Mouse (Mus musculus) large intestine, adult 2 months (tissue): ENCODE data around the gene Zfp583. TPM values are rescaled to one million over a fixed set of nuclear protein-coding genes. Genes with fewer than 3 reads are reported as not detected.
"Not testable (repeated sequence)": the region's sequence is repeated elsewhere in the genome, so short reads cannot be mapped to it uniquely, and the experiment has no call there.

ENCODE experiments used
- DNase-seq: peaks from one replicate; pipeline ENCODE4 v3.0.0-alpha.2; 2012; ENCODE audit warnings: low read depth, low spot score
- WGBS: fragments of 180-500 bp; shearing (Covaris S2); methylation state at CpG from one replicate; pipeline ENCODE4 v1.1.7; 2018; 5-methylcytosine and 5-hydroxymethylcytosine counted together
- polyA plus RNA-seq: library from polyadenylated mRNA; depleted of rRNA; stranded (reverse); fragments of >200 nt; gene quantifications from 2 replicates; pipeline ENCODE4 v1.2.3, GENCODE M21; 2012; rRNA removed

Gene Zfp583
- 0.09 and 0.12 TPM in 2 replicates for polyA plus RNA-seq

DNA sequence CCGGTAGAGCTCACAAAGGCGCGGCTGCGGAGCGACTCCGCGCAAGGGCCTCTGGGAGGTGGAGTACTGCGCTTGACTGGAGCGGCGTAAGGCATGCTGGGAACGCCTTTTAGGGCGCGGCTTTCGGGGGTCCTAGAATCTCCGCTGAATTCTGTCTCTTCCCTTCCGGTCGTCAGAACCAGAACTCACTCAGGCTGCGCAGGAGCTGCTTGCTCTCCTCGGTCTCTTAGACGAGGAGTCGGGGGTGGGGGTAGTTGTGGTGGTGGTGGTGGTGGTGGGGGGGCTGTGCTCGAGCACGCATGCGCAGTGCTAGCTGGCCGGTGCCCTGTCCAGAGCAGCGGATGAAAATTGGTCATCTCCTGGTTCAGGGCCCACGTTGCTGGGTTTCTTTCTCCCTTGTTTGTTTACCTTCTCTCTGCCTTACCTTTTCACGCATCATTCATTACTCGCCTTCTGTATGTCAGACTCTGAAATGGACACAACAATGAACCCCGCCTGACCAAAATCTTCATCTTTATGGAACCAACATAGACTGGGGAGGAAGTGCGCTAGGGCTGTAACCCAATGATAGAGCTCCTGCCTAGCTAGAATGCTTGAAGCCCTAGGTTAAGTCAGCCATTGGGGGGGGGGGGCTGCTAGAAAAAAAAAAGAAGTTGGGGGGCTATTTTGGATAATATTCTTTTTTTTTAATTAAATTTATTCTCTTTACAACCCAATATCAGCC lies at the start of gene Zfp583:
Gene Zfp583 (minus strand): TSS at position 53 of the 724 bp plus-strand sequence.
- 9% methylated on average over 31 of the region's 31 CpGs for WGBS
- DNase-seq, result no peak

DNA sequence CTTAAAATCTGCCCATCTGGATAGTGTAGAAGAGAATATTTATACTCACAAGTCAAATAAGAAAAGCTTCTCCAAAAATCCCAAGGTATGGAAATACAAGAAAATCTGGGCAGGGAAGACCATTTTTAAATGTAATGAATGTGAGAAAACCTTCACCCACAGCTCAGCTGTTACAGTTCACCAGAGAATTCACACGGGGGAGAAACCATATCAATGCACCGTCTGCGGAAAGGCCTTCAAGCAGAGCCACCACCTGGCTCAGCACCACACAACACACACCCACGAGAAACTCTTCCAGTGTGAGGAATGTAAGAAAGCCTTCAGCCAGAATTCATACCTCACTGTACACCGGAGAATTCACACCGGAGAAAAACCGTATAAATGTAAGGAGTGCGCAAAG lies 47.4 kb upstream of the Zfp583 start:
- DNase-seq, result no peak
- 88% methylated on average over 8 of the region's 8 CpGs for WGBS

DNA sequence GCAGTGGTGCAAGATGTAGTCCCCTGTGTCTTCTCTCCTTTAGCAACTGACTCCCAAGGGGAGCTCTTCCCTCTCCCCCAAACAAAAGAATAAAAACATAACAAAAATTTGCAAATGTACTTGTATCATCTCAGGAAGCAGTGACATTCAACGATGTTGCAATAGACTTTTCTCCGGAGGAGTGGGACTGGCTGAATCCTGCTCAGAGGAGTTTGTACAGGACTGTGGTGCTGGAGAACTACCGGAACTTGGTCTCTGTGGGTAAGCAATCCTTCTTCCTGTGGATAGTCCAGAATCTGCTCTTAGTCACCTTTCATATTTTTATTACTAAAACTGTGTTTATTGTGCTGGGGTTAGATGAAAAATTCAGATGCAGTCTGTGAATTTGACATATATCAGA lies 41.9 kb upstream of the Zfp583 start:
- 86% methylated on average over 3 of the region's 3 CpGs for WGBS
- no peak for DNase-seq

DNA sequence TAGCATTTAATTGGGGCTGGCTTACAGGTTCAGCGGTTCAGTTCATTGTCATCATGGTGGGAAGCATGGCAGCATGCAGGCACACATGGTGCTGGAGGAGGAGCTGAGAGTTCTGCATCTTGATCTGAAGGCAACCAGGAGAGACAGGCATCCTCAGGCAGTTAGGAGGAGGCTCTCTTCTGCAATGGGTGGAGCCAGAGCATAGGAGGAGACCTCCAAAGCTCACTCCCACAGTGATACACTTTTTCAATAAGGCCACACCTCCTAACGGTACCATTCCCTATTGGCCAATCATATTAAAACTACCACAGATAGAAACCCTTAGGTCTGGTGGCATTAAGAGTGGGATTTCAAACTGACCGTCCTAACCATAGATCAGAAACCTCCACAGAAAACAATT lies 38.4 kb upstream of the Zfp583 start:
- WGBS, result 78% methylated on average over 3 of the region's 3 CpGs
- no peak for DNase-seq

DNA sequence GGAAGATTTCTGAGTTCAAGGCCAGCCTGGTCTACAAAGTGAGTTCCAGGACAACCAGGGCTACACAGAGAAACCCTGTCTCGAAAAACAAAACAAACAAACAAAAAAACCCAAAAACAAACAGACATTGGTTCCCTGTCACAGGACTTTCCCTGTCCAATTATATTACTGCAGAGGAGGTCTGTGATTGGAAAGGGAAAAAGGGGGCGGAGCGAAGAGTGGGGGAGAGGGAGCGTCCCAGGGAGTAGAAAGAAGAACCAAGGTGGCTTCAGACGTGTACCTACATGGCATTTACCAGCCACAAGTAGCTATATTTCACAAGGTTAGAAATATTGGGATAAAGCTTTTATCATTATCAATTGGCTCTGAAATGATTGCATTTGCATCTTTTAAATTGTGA lies 37.1 kb upstream of the Zfp583 start:
- not testable (repeated sequence) for DNase-seq
- 88% methylated on average over 5 of the region's 5 CpGs for WGBS

DNA sequence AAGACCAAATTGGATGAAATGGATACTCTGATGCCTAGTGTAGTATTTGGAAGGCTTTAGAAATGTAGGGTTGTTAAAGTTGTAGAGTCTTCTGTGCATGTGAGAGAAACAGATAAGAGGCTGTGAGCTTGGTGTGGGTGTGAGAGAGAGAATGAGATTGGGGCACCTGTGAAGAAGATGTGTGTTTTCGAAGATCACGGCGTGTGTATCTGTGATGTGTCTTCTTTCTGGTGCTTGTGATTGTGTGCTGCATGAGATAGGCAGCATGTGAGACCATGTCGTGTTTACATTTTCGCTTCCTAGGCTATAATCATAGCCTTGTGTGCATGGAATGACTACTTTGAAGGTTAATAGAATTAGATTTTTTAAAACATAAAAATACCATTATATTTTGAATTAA lies 36.1 kb upstream of the Zfp583 start:
- 90% methylated on average over 5 of the region's 5 CpGs for WGBS
- DNase-seq, result no peak

DNA sequence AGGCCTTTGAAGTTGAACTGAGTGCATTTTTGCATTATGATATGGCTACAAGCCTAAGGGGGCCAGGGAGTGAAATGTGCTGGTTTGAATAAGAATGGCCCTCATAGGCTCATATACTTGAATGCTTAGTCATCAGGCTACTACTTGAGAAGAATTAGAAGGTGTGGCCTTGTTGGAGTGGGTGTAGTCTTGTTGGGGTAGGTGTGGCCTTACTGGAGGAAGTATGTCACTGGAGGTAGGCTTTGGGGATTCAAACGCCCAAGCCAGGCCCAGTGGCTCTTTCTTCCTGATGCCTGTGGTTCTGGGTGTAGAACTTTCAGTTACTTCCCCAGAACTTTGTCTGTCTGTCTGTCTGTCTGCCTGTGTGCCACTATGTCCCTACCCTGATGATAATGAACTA lies 33.7 kb upstream of the Zfp583 start:
- WGBS, result 52% methylated on average over 1 of the region's 1 CpGs

DNA sequence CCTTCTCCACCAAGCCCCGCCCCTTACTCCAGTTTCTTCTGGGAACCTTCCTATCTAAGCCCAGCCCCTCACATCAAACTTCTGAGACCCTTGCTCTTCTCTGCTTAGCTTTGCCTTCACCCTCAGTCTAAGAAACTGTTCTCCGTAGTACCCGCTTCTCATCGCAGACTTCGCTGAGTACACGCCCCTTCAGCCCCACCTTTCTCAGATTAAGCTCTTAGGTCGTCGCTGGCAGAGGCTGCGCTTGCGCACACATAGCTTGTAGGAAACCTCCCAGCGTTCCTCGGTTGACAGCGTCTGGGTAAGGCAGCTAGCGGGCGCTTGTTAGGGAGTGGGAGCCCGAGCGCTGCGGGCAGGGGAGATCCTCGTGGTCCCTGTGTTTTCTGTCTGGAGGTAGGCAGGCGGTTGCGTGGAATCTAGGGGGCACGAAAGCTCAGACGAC lies 32.0 kb upstream of the Zfp583 start, which contains the start of gene Zfp78:
Gene Zfp78 (plus strand): TSS at position 234 of the 442 bp plus-strand sequence.
- under 1% methylated on average over 23 of the region's 23 CpGs for WGBS

More for the DNA sequence above, 33.7 kb upstream of the Zfp583 start:
- no peak for DNase-seq

DNA sequence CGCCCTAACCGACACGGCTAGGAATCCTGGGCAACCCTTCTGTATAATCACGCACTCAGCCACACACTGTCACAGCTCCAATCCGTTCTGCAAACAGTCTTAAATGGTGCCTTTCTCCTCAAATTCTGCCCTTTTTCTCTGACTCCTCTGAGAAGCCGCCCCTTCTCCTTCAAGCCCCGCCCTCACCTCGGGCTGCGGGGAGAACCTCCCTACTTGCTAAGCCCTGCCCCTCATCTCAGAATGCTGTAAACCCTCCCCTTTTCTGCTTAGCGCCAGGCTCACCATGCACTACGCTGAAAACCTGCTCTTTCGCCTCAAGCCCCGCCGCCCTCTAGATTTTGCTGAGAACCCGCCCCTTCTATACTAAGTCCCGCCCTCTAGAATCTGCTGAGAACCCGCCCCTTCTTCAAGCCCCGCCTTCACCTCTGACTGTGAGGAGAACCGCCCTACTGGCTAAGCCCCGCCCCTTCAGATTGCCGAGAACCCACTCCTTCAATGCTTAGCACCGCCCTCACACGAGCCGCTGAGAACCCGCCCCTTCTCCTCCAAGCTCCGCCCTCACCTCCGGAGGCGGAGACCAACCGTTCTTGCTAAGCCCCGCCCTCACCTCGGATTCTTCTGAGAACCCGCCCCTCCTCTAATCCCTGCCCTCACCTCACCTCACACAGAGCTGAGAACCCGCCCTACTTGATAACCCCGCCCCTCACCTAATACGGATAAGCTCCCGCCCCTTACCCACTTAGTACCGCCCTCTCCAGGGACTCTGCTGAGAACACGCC lies 31.4 kb upstream of the Zfp583 start:
- DNase-seq, result peak; percentile 86
- WGBS, result 1% methylated on average over 38 of the region's 38 CpGs

More for the DNA sequence above, 32.0 kb upstream of the Zfp583 start, which contains the start of gene Zfp78:
- DNase-seq, result peak; percentile 75

DNA sequence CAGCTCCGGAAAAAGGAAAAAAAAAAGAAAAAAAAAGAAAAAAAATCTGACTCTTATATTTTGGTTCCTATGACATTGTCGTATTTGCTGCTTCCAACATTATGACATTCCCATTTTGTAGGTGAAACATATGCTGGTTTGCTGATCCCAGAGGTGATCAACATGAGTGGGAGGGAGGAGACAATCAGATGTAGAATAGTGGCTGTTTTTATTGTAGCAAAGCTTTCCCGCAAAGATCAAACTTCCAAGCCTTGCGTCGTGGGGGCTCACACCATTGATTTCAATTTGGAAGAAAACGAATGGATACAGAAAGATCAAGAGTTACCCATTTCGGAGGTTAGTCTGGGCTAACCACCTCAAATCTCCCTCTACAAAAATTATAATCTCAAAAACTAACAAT lies 30.7 kb upstream of the Zfp583 start:
- whole genome bisulfite sequencing, result 22% methylated on average over 7 of the region's 7 CpGs
- no peak for DNase-seq

DNA sequence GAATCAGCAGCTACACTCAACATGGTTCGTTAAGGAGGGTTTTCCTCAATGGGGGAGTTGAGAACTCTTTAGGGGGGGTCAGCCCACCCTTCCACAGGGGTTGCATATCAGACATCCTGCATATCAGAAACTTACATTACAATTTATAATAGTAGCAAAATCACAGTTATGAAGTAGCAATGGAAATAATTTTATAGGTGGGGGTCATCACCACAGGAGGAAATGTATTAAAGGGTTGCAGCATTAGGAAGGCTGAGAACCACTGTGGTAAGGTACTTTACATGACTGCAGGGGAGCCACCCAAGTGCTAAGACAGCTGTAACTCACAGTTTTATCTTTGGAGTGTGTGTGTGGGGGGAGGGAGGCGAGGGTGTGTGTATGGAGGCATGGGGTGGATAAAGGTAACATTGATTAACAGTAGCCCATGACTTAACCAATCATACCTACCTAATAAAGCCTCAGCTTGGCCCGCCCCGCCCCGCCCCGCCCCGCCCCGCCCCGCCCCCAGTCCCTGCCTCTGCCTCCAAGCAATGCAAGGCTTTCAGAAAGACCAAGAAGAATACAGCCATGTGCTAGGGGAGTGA lies 29.5 kb upstream of the Zfp583 start:
- 18% methylated on average over 9 of the region's 9 CpGs for WGBS
- DNase-seq, result no peak

DNA sequence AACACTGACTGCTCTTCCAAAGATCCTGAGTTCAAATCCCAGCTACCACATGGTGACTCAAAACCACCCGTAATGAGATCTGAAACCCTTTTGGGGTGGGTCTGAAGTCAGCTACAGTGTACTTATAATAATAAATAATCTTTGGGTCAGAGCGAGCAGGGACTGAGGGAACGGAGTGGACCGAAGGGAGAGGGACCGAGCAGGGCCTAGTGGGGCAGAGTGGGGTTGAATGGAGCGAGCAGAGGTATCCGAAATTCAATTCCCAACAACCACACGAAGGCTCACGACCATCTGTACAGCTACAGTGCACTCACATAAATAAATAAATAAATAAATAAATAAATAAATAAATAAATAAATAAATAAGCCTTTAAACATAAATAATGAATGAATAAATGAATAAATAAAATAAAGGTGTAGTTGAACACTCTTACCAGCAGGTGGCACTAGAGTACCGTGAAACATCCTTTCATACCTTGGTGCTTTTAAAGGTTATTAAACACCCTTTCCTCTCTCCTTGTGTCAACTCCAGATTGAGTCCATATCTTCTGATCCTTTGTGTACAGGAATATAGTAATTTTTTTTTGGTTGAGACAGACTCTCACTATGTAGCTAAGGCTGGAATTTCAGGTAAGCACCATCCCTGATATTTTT lies 28.0 kb upstream of the Zfp583 start:
- DNase-seq, result peak; percentile 47
- 53% methylated on average over 10 of the region's 10 CpGs for WGBS

DNA sequence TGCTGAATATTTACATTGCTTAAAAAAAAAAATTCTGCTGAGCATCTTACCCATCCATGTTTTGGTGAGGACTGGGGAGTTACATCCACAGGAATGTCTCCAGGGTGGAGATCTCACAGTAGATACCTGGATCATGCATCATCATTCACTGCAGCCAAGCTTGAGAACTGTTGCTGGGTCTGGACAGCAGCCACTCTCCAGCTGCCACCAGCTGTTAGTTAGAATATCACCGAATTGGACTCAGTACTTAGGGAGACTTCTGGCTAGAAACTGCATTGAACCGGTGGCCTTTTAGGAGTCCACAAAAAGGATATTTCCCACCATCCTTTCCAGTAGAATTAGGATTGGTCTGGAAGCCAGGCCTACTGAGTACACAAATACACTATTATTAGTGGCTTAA lies 27.0 kb upstream of the Zfp583 start:
- WGBS, result 60% methylated on average over 2 of the region's 2 CpGs

DNA sequence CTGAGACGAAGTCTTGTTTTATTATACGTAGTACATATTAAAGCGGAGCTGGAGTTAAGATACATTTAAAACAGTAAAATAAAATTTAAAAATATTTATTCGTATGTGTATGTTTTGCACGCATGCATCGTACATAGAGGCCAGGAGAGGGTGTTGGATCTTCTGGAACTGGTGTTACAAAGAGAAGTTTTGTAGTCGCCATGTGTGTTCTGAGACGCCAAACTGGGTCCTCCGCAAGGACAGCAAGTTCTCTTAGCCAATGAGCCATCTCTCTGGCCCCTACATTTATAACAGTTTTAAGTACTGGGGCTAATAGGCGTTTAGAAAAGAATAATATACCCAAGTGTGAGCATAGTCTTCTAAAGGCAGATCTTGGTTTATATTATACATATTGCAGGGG lies 13.0 kb upstream of the Zfp583 start:
- DNase-seq, result no peak
- WGBS, result 42% methylated on average over 10 of the region's 10 CpGs

More for the DNA sequence above, 27.0 kb upstream of the Zfp583 start:
- DNase-seq, result no peak

DNA sequence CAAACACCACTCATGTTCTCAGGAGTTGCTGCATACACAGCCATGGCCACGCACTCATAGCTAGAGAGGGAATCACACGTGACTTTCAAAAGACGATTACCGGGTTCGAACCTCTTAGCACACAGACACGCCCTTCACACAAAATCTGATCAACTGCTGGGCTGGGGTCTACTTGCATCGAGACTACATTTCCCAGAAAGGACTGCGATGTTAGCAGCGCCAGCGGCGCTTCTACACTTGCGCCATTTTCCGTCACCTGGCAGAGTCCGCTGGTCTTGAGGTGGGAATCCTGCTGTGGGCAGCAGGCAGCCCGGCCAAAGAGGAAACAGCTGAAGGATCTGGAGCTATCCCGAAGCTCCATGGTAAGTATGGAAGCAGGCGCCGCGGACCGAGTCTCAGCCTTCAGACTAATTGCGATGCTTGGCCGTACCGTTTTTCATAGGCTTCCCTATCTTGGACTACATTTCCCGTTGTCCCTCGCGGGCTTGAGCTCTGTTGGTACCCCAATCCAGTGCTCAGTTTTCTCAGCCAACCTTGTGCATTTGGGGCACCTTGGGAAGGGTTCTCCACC lies 12.5 kb upstream of the Zfp583 start, which contains the start of gene Gm3854:
Gene Gm3854 (plus strand): TSS at position 259 of the 571 bp plus-strand sequence.
- DNase-seq, result no peak
- WGBS, result 1% methylated on average over 26 of the region's 26 CpGs

DNA sequence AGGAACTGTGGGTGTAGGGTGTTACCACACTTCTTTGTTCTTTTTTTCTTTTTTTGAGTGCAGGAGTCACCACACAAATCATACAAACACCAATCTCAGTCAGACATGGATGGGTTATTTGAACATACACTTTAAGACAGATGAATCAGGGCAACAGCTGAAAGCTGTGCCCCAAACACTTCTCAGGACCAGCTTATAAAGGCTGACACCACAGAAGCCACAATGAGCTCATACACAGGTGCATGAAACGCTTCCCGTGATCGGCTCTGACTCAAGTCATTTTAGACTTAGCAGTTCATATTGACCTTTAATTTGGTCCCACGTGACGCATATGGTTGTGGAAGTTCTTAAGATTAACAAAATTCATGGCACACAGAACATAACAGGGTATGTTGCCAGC lies 8.8 kb upstream of the Zfp583 start:
- no peak for DNase-seq
- WGBS, result 86% methylated on average over 5 of the region's 5 CpGs

DNA sequence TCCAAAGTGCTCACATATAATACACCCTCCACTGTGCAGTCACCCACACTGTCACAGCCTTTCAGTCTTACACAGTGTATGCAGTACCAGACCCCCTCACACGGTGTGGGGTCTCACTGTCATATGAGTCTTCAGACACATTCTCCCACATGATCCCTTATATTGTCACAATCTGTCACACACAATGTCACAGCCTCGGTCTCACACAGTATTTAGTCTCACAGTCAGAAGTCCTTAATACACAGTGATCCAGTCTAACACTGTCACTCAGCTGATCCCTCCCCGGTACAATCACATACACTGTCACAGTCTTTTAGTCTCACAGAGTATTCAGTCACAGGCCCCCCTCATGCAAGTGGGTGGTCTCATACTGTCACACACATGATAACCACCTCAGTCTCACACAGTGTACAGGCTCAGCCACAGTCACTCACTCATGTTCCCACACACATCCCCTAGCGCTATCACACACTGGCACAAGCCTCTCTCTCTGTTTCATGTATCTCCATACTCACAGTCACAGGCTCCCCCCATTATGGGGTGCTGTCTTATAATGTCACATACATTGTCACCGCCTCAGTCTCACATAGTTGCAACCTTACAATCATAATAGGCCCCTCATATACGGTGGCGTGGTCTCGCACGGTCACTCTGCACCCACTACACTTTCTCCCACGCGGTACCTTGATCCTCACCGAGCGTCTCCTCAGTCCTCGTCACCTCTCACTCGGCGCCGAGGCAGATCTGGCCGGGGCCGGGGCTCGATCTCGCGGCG lies 440 bp downstream of the Zfp583 start:
- DNase-seq, result no peak
- 17% methylated on average over 23 of the region's 23 CpGs for WGBS

DNA sequence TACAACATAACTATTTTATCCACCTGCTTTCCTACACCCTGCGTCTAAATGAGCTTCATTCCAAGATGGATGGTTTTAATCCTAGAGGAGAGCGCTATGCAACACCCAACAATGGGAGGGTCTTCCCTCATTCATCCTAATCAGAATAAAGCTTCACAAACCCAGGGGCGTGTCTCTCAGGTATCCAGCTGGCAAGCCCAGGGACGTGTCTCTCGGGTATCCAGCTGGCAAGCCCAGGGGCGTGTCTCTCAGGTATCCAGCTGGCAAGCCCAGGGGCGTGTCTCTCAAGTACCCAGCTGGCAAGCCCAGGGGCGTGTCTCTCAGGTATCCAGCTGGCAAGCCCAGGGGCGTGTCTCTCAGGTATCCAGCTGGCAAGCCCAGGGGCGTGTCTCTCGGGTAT lies 30.3 kb downstream of the Zfp583 start:
- DNase-seq, result not testable (repeated sequence)
- 38% methylated on average over 11 of the region's 11 CpGs for WGBS

DNA sequence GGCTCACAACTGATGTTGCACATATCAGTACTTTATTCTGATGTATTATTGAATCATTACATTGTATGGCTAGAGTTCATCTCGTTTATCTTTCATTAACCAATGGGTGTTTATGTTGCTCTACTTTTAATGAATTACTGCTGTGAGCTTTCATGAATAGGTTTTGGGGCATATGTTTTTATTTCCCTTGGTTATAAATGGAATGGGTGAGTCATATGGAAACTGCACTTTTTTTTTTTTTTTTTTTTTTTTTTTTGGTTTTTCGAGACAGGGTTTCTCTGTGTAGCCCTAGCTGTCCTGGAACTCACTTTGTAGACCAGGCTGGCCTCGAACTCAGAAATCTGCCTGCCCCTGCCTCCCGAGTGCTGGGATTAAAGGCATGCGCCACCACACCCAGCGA lies 40.0 kb downstream of the Zfp583 start:
- WGBS, result 75% methylated on average over 6 of the region's 6 CpGs
- DNase-seq, result not testable (repeated sequence)
